Mouse (Mus musculus) cortical plate, adult 2 months (tissue): ENCODE results near the gene Zfp354b. TPM values are rescaled to one million over a fixed set of nuclear protein-coding genes. Genes with fewer than 3 reads are reported as not detected.

ENCODE experiments used
- H3K27ac ChIP-seq: fragments of 200-500 bp; 2 replicates; pipeline ENCODE4 v1.5.1; 2012; ENCODE audit warnings: low read length, control low read depth, inconsistent platforms; ENCODE audit not compliant: insufficient read depth
- H3K4me1 ChIP-seq: fragments of 200-500 bp; 2 replicates; pipeline ENCODE4 v1.6.1; 2011; ENCODE audit warnings: low read length; ENCODE audit not compliant: control insufficient read depth, insufficient read depth
- H3K4me3 ChIP-seq: fragments of 200-500 bp; 2 replicates; pipeline ENCODE4 v1.5.1; 2011; ENCODE audit warnings: mild to moderate bottlenecking, low read length, control low read depth; ENCODE audit not compliant: insufficient read depth
- CTCF ChIP-seq: fragments of 200-500 bp; IDR thresholded peaks from 2 replicates; pipeline ENCODE4 v1.5.1; 2011; ENCODE audit warnings: mild to moderate bottlenecking, control low read depth, low read length; ENCODE audit not compliant: insufficient read depth; ENCODE audit errors: extremely low read depth
- POLR2A ChIP-seq: fragments of 200-500 bp; IDR thresholded peaks from 2 replicates; pipeline ENCODE4 v1.6.1; 2011; ENCODE audit warnings: mild to moderate bottlenecking, low read length, control low read depth; ENCODE audit not compliant: insufficient read depth; ENCODE audit errors: extremely low read depth
- polyA plus RNA-seq: library from polyadenylated mRNA; depleted of rRNA; stranded (reverse); fragments of >200 nt; gene quantifications from 2 replicates; pipeline ENCODE4 v1.2.3, GENCODE M21; 2012; rRNA removed

The Zfp354b gene
- polyA plus RNA-seq, 1 experiment, result 3.3 TPM

GRCm38 (mm10) chr11:50886231-50886932 is 45.1 kb downstream of the Zfp354b start:
- TF ChIP-seq CTCF (no peak), POLR2A (no peak)
- H3K27ac ChIP-seq, result no peak overlapping the region

GRCm38 (mm10) chr11:50883756-50884155 is 47.7 kb downstream of the Zfp354b start:
- 0 out of 2 replicates have a peak, but pooled peaks cover 1% of the 10 kb centered on the region for H3K4me1 ChIP-seq
- no peak overlapping the region for H3K4me3 ChIP-seq
- peak; percentile 34 for TF ChIP-seq CTCF
- no peak for TF ChIP-seq POLR2A
- no peak overlapping the region for H3K27ac ChIP-seq

More at GRCm38 (mm10) chr11:50886231-50886932, 45.1 kb downstream of the Zfp354b start:
- Histone ChIP-seq H3K4me3 (peak overlapping the region; percentile 51; the same call in 1 of the 2 replicates), H3K4me1 (no peaks in the 10 kb centered on the region)

- no peak for TF ChIP-seq POLR2A
- no peak overlapping the region for H3K4me3 ChIP-seq
- H3K27ac ChIP-seq, result no peak overlapping the region
- H3K4me1 ChIP-seq, result 0 out of 2 replicates have a peak, but pooled peaks cover 1% of the 10 kb centered on the region
Observed at GRCm38 (mm10) chr11:50878641-50879040, 52.8 kb downstream of the Zfp354b start.

Other genes with a start within 250 kb of the Zfp354b start
- gene Zfp354c, start 103.9 kb downstream of the Zfp354b start, polyA plus RNA-seq, result 16.4 and 18.8 TPM in 2 replicates
- 1.6 TPM in 2 replicates for gene Zfp879, start 90.1 kb downstream of the Zfp354b start, polyA plus RNA-seq
- not detected in 2 replicates for gene Grm6, start 80.9 kb downstream of the Zfp354b start, polyA plus RNA-seq
- gene Zfp454, start 44.0 kb downstream of the Zfp354b start, polyA plus RNA-seq, result 5.1 and 5.6 TPM in 2 replicates
- 16.7 and 17.5 TPM in 2 replicates for gene Zfp2, start 15.5 kb downstream of the Zfp354b start, polyA plus RNA-seq
- not detected in 2 replicates for gene 4933414I15Rik, start 12.1 kb upstream of the Zfp354b start, polyA plus RNA-seq
- not detected in 2 replicates for gene Prop1, start 22.1 kb upstream of the Zfp354b start, polyA plus RNA-seq
- not detected in 2 replicates for gene Olfr1378, start 34.9 kb upstream of the Zfp354b start, polyA plus RNA-seq
- not detected in 2 replicates for gene Olfr1377, start 50.3 kb upstream of the Zfp354b start, polyA plus RNA-seq
- gene Olfr51, start 72.0 kb upstream of the Zfp354b start, polyA plus RNA-seq, result not detected in 2 replicates
- not detected in 2 replicates for gene Olfr54, start 82.6 kb upstream of the Zfp354b start, polyA plus RNA-seq
- not detected in 2 replicates for gene Olfr1375, start 116.5 kb upstream of the Zfp354b start, polyA plus RNA-seq
- 10.0 and 10.2 TPM in 2 replicates for gene Zfp354a, start 127.6 kb upstream of the Zfp354b start, polyA plus RNA-seq